Mouse (Mus musculus) myocyte (in vitro differentiated cells): ENCODE results near the gene Rabggtb.

ENCODE experiments used
- POLR2A ChIP-seq: IDR thresholded peaks from one replicate; pipeline ENCODE4 v1.6.1; 2011; ENCODE audit warnings: low read depth, mild to moderate bottlenecking, control low read depth, moderate library complexity; ENCODE audit not compliant: insufficient read length
- POLR2AphosphoS2 ChIP-seq: IDR thresholded peaks from one replicate; pipeline ENCODE4 v1.6.1; 2011; ENCODE audit warnings: low read depth, control low read depth; ENCODE audit not compliant: insufficient read length
- TCF12 ChIP-seq: IDR thresholded peaks from one replicate; pipeline ENCODE4 v1.6.1; 2011; ENCODE audit warnings: mild to moderate bottlenecking, control low read depth; ENCODE audit not compliant: poor library complexity, insufficient read depth, severe bottlenecking
- TCF3 ChIP-seq: IDR thresholded peaks from one replicate; pipeline ENCODE4 v1.6.1; 2011; ENCODE audit warnings: low read depth, control low read depth; ENCODE audit not compliant: insufficient read length

GRCm38 (mm10) chr3:153858350-153859001 lies 54.3 kb downstream of the Rabggtb start:
- TF ChIP-seq POLR2A (no peak), TCF3 (no peak), POLR2AphosphoS2 (no peak), TCF12 (no peak)
